Mouse (Mus musculus): ENCODE measurements around the gene Jakmip3.
A peak's percentile ranks its signal among the peaks of the same experiment; 100 is the strongest.

The Jakmip3 gene

GRCm38 (mm10) chr7:138940612-138941461 is at the start of gene Jakmip3:
TSS of gene Jakmip3 (plus strand) at chr7:138940730.
- DNase-seq = no peak

GRCm38 (mm10) chr7:138898122-138898521 is 42.4 kb upstream of the Jakmip3 start:
- no peak for DNase-seq

- no peak for DNase-seq
Observed at GRCm38 (mm10) chr7:138898743-138899142, 41.8 kb upstream of the Jakmip3 start.

- DNase-seq = no peak
Observed at GRCm38 (mm10) chr7:138903886-138904435, 36.6 kb upstream of the Jakmip3 start.

- no peak for DNase-seq
Observed at GRCm38 (mm10) chr7:138906441-138906840, 34.1 kb upstream of the Jakmip3 start.

GRCm38 (mm10) chr7:138907043-138907442 is 33.5 kb upstream of the Jakmip3 start:
- no peak for DNase-seq

GRCm38 (mm10) chr7:138907976-138908375 is 32.6 kb upstream of the Jakmip3 start:
- no peak for DNase-seq

GRCm38 (mm10) chr7:138908768-138909276 is 31.7 kb upstream of the Jakmip3 start:
- no peak for DNase-seq

- peak; percentile 91 to 92 for DNase-seq
Observed at GRCm38 (mm10) chr7:138909277-138910192, 31.0 kb upstream of the Jakmip3 start, which contains the start of gene Bnip3. TSS of gene Bnip3 (minus strand) at chr7:138909519.

GRCm38 (mm10) chr7:138910193-138910562 is 30.4 kb upstream of the Jakmip3 start:
- no peak for DNase-seq

GRCm38 (mm10) chr7:138913616-138914015 is 26.9 kb upstream of the Jakmip3 start:
- no peak for DNase-seq

- DNase-seq = peak; percentile 64 to 69
Observed at GRCm38 (mm10) chr7:138919156-138919944, 21.2 kb upstream of the Jakmip3 start.

GRCm38 (mm10) chr7:138921611-138922010 is 18.9 kb upstream of the Jakmip3 start:
- no peak for DNase-seq

GRCm38 (mm10) chr7:138923756-138924425 is 16.6 kb upstream of the Jakmip3 start:
- DNase-seq = peak; percentile 7 to 16

- no peak for DNase-seq
Observed at GRCm38 (mm10) chr7:138928456-138928855, 12.1 kb upstream of the Jakmip3 start.

GRCm38 (mm10) chr7:138934523-138934922 is 6.0 kb upstream of the Jakmip3 start:
- DNase-seq = peak in 1 of 2 experiments; percentile 12

GRCm38 (mm10) chr7:138938991-138939390 is 1.5 kb upstream of the Jakmip3 start:
- no peak for DNase-seq

- DNase-seq = no peak
Observed at GRCm38 (mm10) chr7:138940256-138940611, 296 bp upstream of the Jakmip3 start.

GRCm38 (mm10) chr7:138941571-138941970 is 1.0 kb downstream of the Jakmip3 start:
- DNase-seq = no peak

- DNase-seq = no peak
Observed at GRCm38 (mm10) chr7:138942301-138942700, 1.8 kb downstream of the Jakmip3 start.

- no peak for DNase-seq
Observed at GRCm38 (mm10) chr7:138945668-138946067, 5.1 kb downstream of the Jakmip3 start.

- no peak for DNase-seq
Observed at GRCm38 (mm10) chr7:138947741-138948140, 7.2 kb downstream of the Jakmip3 start.

Data from B cell, adult 2 months (primary cell).